ENCODE assay signal across 9 mouse cellular contexts in the genomic region with DNA sequence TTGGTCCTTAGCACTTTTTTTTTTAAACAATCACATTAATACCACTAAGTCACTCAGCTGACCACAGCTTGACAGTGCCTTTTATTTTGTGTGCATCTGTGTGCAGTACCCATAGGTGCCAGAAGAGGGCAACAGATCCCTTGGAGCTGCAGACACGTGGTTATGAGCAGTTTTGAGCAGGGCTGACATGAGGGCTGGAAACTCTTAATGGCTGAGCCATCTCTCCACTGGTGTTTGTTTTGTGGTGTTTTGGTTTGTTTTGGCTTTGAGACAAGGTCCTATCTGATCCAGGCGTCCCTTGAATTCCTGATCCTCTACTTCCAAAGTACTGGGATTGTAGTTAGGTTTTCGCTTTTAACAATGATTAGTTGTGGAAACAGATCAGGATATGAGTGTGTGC. TPM values are rescaled to one million over a fixed set of nuclear protein-coding genes. Genes with fewer than 3 reads are reported as not detected.
DNase-seq lines count a peak whose midpoint lies in the region; ATAC-seq and TF ChIP-seq lines count a peak whose summit lies in the region.
"Had no signal": no experiment of that assay in that cellular context is flagged by ENCODE, and none has a peak within 500 bp of the region (broad histone marks: within the 10 kb centered on the region; RNA-seq: fewer than 3 reads in every experiment).

No protein-coding gene starts in this region.

- H3K9me3 ChIP-seq in forebrain, postnatal 0 days (ENCODE audit: low read length), result no peaks in the 10 kb centered on the region
- peaks cover 5% of the 10 kb centered on the region for H3K9me3 ChIP-seq in forebrain, embryonic 13.5 days (replicated peaks)
- H3K9me3 ChIP-seq: limb, embryonic 12.5 days had no signal

- H3K36me3 ChIP-seq in forebrain, postnatal 0 days (ENCODE audit: insufficient read depth), result no peaks in the 10 kb centered on the region
- no peaks in the 10 kb centered on the region for H3K36me3 ChIP-seq in forebrain, embryonic 13.5 days (ENCODE audit: poor library complexity, severe bottlenecking)
- no peaks in the 10 kb centered on the region for H3K36me3 ChIP-seq in testis, adult 2 months (ENCODE audit: control insufficient read depth, insufficient read depth, low read length)
- H3K36me3 ChIP-seq in myocyte (ENCODE audit: control insufficient read depth, insufficient read depth), result no peaks in the 10 kb centered on the region
- H3K36me3 ChIP-seq: limb, embryonic 12.5 days had no signal

- H3K4me2 ChIP-seq in forebrain, postnatal 0 days (ENCODE audit: low read depth), result no peak overlapping the region
- no peak overlapping the region for H3K4me2 ChIP-seq in forebrain, embryonic 13.5 days
- H3K4me2 ChIP-seq in myocyte (ENCODE audit: low read depth), result no peak overlapping the region
- H3K4me2 ChIP-seq: limb, embryonic 12.5 days had no signal

- H3K4me3 ChIP-seq in forebrain, postnatal 0 days (ENCODE audit: low read depth, low read length), result no peak overlapping the region
- no peak overlapping the region for H3K4me3 ChIP-seq in forebrain, embryonic 13.5 days
- no peak overlapping the region for H3K4me3 ChIP-seq in testis, adult 2 months (ENCODE audit: control insufficient read depth, low read depth, low read length)
- no peak overlapping the region for H3K4me3 ChIP-seq in myocyte
- H3K4me3 ChIP-seq: limb, embryonic 12.5 days had no signal

- TF ChIP-seq CTCF in forebrain, postnatal 0 days (IDR thresholded peaks at IDR 0.05; ENCODE audit: low read depth), result peak; percentile 77
- peak; percentile 71; the same call in 1 of the 2 replicates for TF ChIP-seq CTCF in testis, adult 2 months (IDR thresholded peaks at IDR 0.05; ENCODE audit: control insufficient read depth, insufficient read depth, insufficient replicate concordance, low read depth, low read length)

- no peak overlapping the region for H3K9ac ChIP-seq in forebrain, postnatal 0 days
- H3K9ac ChIP-seq in forebrain, embryonic 13.5 days, result no peak overlapping the region
- H3K9ac ChIP-seq: limb, embryonic 12.5 days had no signal

- H3ac ChIP-seq in myocyte (ENCODE audit: control insufficient read depth, insufficient read length), result no peak overlapping the region

- no peaks in the 10 kb centered on the region for H3K4me1 ChIP-seq in forebrain, postnatal 0 days (ENCODE audit: insufficient read depth)
- no peaks in the 10 kb centered on the region for H3K4me1 ChIP-seq in forebrain, embryonic 13.5 days
- H3K4me1 ChIP-seq in testis, adult 2 months (ENCODE audit: control insufficient read depth, insufficient read depth, low read length), result no peaks in the 10 kb centered on the region
- H3K4me1 ChIP-seq: limb, embryonic 12.5 days had no signal

- WGBS in forebrain, postnatal 0 days, result 64% methylated on average over 3 of the region's 3 CpGs
- 68% methylated on average over 3 of the region's 3 CpGs for WGBS in forebrain, embryonic 13.5 days

- no peaks in the 10 kb centered on the region for H3K27me3 ChIP-seq in forebrain, postnatal 0 days (ENCODE audit: insufficient read depth, low read length)
- H3K27me3 ChIP-seq in forebrain, embryonic 13.5 days, result 0 out of 2 replicates have a peak, but pooled peaks cover 5% of the 10 kb centered on the region
- no peaks in the 10 kb centered on the region for H3K27me3 ChIP-seq in testis, adult 2 months (ENCODE audit: control insufficient read depth, insufficient read depth, low read length)
- peaks cover 8% of the 10 kb centered on the region for H3K27me3 ChIP-seq in myocyte (ENCODE audit: control insufficient read depth, insufficient read depth, insufficient read length)
- H3K27me3 ChIP-seq: limb, embryonic 12.5 days had no signal

- ATAC-seq in forebrain, postnatal 0 days, result no peak
- ATAC-seq in forebrain, embryonic 13.5 days, result no peak
- ATAC-seq in granulocyte monocyte progenitor cell, adult 5-6 weeks (replicated peaks; ENCODE audit: poor library complexity, severe bottlenecking), result peak; percentile 82

- DNase-seq in forebrain, postnatal 0 days, result peak; percentile 28
- no peak for DNase-seq in testis, postnatal 14 days (ENCODE audit: low spot score)
- DNase-seq in cerebellum, adult 9-11 months, result no peak
- DNase-seq in layer of hippocampus, adult 9-11 months, result no peak

- no peak for TF ChIP-seq POLR2A in testis, adult 2 months (IDR thresholded peaks at IDR 0.05; ENCODE audit: control insufficient read depth, low read depth, low read length)
- TF ChIP-seq POLR2A in myocyte (IDR thresholded peaks at IDR 0.05; ENCODE audit: insufficient read length, low read depth), result no peak

- no peaks in the 10 kb centered on the region for H3K79me2 ChIP-seq in myocyte (ENCODE audit: control insufficient read depth, insufficient read depth)

- no peak overlapping the region for H3K27ac ChIP-seq in forebrain, postnatal 0 days (ENCODE audit: low read depth, low read length)
- no peak overlapping the region for H3K27ac ChIP-seq in forebrain, embryonic 13.5 days
- H3K27ac ChIP-seq in testis, adult 2 months (ENCODE audit: control insufficient read depth, insufficient read depth, low read depth, low read length), result no peak overlapping the region
- H3K27ac ChIP-seq: limb, embryonic 12.5 days had no signal

TF ChIP-seq in myocyte, 11 proteins besides CTCF, POLR2A, EP300 and RAD21:
- TF ChIP-seq USF1 (IDR thresholded peaks at IDR 0.05; ENCODE audit: low read depth) (peak; percentile 22), CEBPB (IDR thresholded peaks at IDR 0.05; ENCODE audit: insufficient read depth, poor library complexity, severe bottlenecking) (no peak)

RNA-seq across cellular contexts. Expression of a gene that starts 8.2 kb away (rescaled TPM):
- total RNA-seq in forebrain, postnatal 0 days (2014; rRNA removed), result not detected in 2 replicates
- not detected in 2 replicates for polyA plus RNA-seq in forebrain, postnatal 0 days (2015; fragmentation: Nextera tagmentation; extraction: Ambion mirVana)
- polyA plus RNA-seq in forebrain, embryonic 13.5 days (2015; fragmentation: Nextera tagmentation; extraction: Ambion mirVana), result not detected in 2 replicates
- 1.7 and 5.7 TPM in 2 replicates for polyA plus RNA-seq in testis, adult 2 months (2012; rRNA removed)
- not detected in 2 replicates for total RNA-seq in granulocyte monocyte progenitor cell, adult 5-6 weeks (2014; fragmentation: Nextera tagmentation)
- total RNA-seq in granulocyte monocyte progenitor cell, adult 5-6 weeks (2017), result not detected in 2 replicates
- polyA plus RNA-seq in myocyte (2012; fragmentation: generic; extraction: Trizol), result not detected
- polyA plus RNA-seq: limb, embryonic 12.5 days had no signal

RNA-seq across cellular contexts. Expression of a gene that starts 8.3 kb away (rescaled TPM):
- 20.5 and 23.5 TPM in 2 replicates for total RNA-seq in forebrain, postnatal 0 days (2014; rRNA removed)
- 16.9 and 20.4 TPM in 2 replicates for polyA plus RNA-seq in forebrain, postnatal 0 days (2015; fragmentation: Nextera tagmentation; extraction: Ambion mirVana)
- polyA plus RNA-seq in forebrain, embryonic 13.5 days (2015; fragmentation: Nextera tagmentation; extraction: Ambion mirVana), result 20.8 and 24.4 TPM in 2 replicates
- 28.3 and 32.4 TPM in 2 replicates for polyA plus RNA-seq in testis, adult 2 months (2012; rRNA removed)
- total RNA-seq in granulocyte monocyte progenitor cell, adult 5-6 weeks (2014; fragmentation: Nextera tagmentation), result 10.8 and 15.3 TPM in 2 replicates
- 11.2 and 18.9 TPM in 2 replicates for total RNA-seq in granulocyte monocyte progenitor cell, adult 5-6 weeks (2017)
- polyA plus RNA-seq in myocyte (2012; fragmentation: generic; extraction: Trizol), result 11.7 TPM

RNA-seq across cellular contexts. Expression of a gene that starts 15.0 kb away (rescaled TPM):
- total RNA-seq in forebrain, postnatal 0 days (2014; rRNA removed), result 37.7 and 43.6 TPM in 2 replicates
- 61.3 and 81.8 TPM in 2 replicates for polyA plus RNA-seq in forebrain, postnatal 0 days (2015; fragmentation: Nextera tagmentation; extraction: Ambion mirVana)
- 86.0 and 92.1 TPM in 2 replicates for polyA plus RNA-seq in forebrain, embryonic 13.5 days (2015; fragmentation: Nextera tagmentation; extraction: Ambion mirVana)
- polyA plus RNA-seq in testis, adult 2 months (2012; rRNA removed), result 51.8 and 62.2 TPM in 2 replicates
- 53.5 and 73.6 TPM in 2 replicates for total RNA-seq in granulocyte monocyte progenitor cell, adult 5-6 weeks (2014; fragmentation: Nextera tagmentation)
- 23.2 and 28.3 TPM in 2 replicates for total RNA-seq in granulocyte monocyte progenitor cell, adult 5-6 weeks (2017)
- 92.7 TPM for polyA plus RNA-seq in myocyte (2012; fragmentation: generic; extraction: Trizol)

RNA-seq across cellular contexts. Expression of a gene that starts 30.9 kb away (rescaled TPM):
- total RNA-seq in forebrain, postnatal 0 days (2014; rRNA removed), result not detected in 2 replicates
- polyA plus RNA-seq in forebrain, postnatal 0 days (2015; fragmentation: Nextera tagmentation; extraction: Ambion mirVana), result 0.14 and 0.28 TPM in 2 replicates
- 0.05 TPM in 1 of 2 replicates, not detected in the other for polyA plus RNA-seq in forebrain, embryonic 13.5 days (2015; fragmentation: Nextera tagmentation; extraction: Ambion mirVana)
- polyA plus RNA-seq in testis, adult 2 months (2012; rRNA removed), result 6.1 and 7.8 TPM in 2 replicates
- total RNA-seq in granulocyte monocyte progenitor cell, adult 5-6 weeks (2014; fragmentation: Nextera tagmentation), result not detected in 2 replicates
- 0.31 and 0.43 TPM in 2 replicates for total RNA-seq in granulocyte monocyte progenitor cell, adult 5-6 weeks (2017)
- not detected for polyA plus RNA-seq in myocyte (2012; fragmentation: generic; extraction: Trizol)

RNA-seq across cellular contexts. Expression of a gene that starts 38.3 kb away (rescaled TPM):
- total RNA-seq in forebrain, postnatal 0 days (2014; rRNA removed), result 12.9 and 14.0 TPM in 2 replicates
- polyA plus RNA-seq in forebrain, postnatal 0 days (2015; fragmentation: Nextera tagmentation; extraction: Ambion mirVana), result 4.7 and 8.9 TPM in 2 replicates
- polyA plus RNA-seq in forebrain, embryonic 13.5 days (2015; fragmentation: Nextera tagmentation; extraction: Ambion mirVana), result 6.7 and 7.6 TPM in 2 replicates
- polyA plus RNA-seq in testis, adult 2 months (2012; rRNA removed), result 133 and 137 TPM in 2 replicates
- total RNA-seq in granulocyte monocyte progenitor cell, adult 5-6 weeks (2014; fragmentation: Nextera tagmentation), result 1.5 and 3.1 TPM in 2 replicates
- total RNA-seq in granulocyte monocyte progenitor cell, adult 5-6 weeks (2017), result 0.26 and 1.8 TPM in 2 replicates
- polyA plus RNA-seq in myocyte (2012; fragmentation: generic; extraction: Trizol), result 1.9 TPM
